Mouse (Mus musculus): Measurements from ENCODE around the gene Synj1. TPM values are rescaled to one million over a fixed set of nuclear protein-coding genes. Genes with fewer than 3 reads are reported as not detected.

Synj1 gene
- polyA plus RNA-seq, 1 experiment from 2014 or later = 10.0 TPM

DNA sequence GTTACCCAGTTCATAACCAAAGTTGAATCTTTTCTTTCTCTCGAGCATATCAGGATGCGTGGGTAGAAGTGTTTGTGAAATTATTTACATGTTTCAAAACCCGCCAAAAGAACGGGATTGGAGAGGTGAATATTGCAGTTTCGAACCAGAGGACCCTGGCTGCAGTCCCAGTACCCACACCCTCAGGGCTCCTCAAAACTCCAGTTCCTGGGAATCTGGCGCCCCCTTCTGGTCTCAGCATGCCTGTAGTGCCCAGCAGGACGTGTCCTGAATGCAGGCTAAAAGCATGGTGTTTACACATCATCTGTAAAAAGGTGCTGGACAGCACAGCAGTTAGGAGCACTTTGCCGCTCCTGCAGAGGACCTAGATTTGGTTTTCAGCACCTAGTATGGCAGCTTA lies 34.4 kb upstream of the Synj1 start:
- H3K4me1 ChIP-seq (replicated peaks; ENCODE audit: insufficient read depth, low read length) = no peaks in the 10 kb centered on the region
- H3K27ac ChIP-seq = no peak overlapping the region
- no peak overlapping the region for H3K4me3 ChIP-seq (replicated peaks; ENCODE audit: low read depth, low read length)
- no peaks in the 10 kb centered on the region for H3K9me3 ChIP-seq (replicated peaks; ENCODE audit: low read length)
- H3K4me2 ChIP-seq (ENCODE audit: low read length) = no peak overlapping the region
- peak; percentile 64 for TF ChIP-seq CTCF (IDR thresholded peaks at IDR 0.05; ENCODE audit: low read depth)
- 65% methylated on average over 8 of the region's 8 CpGs for WGBS
- DNase-seq (ENCODE audit: low spot score) (peak; percentile 42), ATAC-seq (replicated peaks; ENCODE audit: low FRiP score, low read depth) (no peak)
- no peak overlapping the region for H3K9ac ChIP-seq (ENCODE audit: low read depth, low read length)
- no peaks in the 10 kb centered on the region for H3K36me3 ChIP-seq (ENCODE audit: insufficient read depth, low read length)
- no peaks in the 10 kb centered on the region for H3K27me3 ChIP-seq (ENCODE audit: insufficient read depth, low read length)

- Histone ChIP-seq H3K4me1 (replicated peaks; ENCODE audit: insufficient read depth, low read length) (no peaks in the 10 kb centered on the region), H3K4me3 (replicated peaks; ENCODE audit: low read depth, low read length) (peak within 1 kb of the TSS; percentile 95), H3K4me2 (ENCODE audit: low read length) (peak within 1 kb of the TSS; percentile 69), H3K27me3 (ENCODE audit: insufficient read depth, low read length) (no peaks in the 10 kb centered on the region), H3K9me3 (replicated peaks; ENCODE audit: low read length) (no peaks in the 10 kb centered on the region), H3K9ac (ENCODE audit: low read depth, low read length) (peak within 1 kb of the TSS; percentile 97), H3K36me3 (ENCODE audit: insufficient read depth, low read length) (no peaks in the 10 kb centered on the region; the same call in 1 of the 2 replicates), H3K27ac (peak within 1 kb of the TSS; percentile 96)
- WGBS = 2% methylated on average over 67 of the region's 70 CpGs
- ATAC-seq (replicated peaks; ENCODE audit: low FRiP score, low read depth) (peak; percentile 95), DNase-seq (ENCODE audit: low spot score) (peak; percentile 99)
- TF ChIP-seq CTCF (IDR thresholded peaks at IDR 0.05; ENCODE audit: low read depth) = peak; percentile 99
These were observed 33.4 kb upstream of the Synj1 start, which contains the start of gene Paxbp1 for GRCm38 (mm10) chr16:91044270-91045182. Gene Paxbp1 (minus strand): TSS chr16:91044543.

GRCm38 (mm10) chr16:91043461-91044248 lies 32.5 kb upstream of the Synj1 start:
- TF ChIP-seq CTCF (IDR thresholded peaks at IDR 0.05; ENCODE audit: low read depth) = no peak
- Histone ChIP-seq H3K27ac (peak overlapping the region; percentile 96), H3K9me3 (replicated peaks; ENCODE audit: low read length) (no peaks in the 10 kb centered on the region), H3K4me3 (replicated peaks; ENCODE audit: low read depth, low read length) (peak overlapping the region; percentile 95), H3K4me2 (ENCODE audit: low read length) (peak overlapping the region; percentile 69), H3K4me1 (replicated peaks; ENCODE audit: insufficient read depth, low read length) (no peaks in the 10 kb centered on the region), H3K36me3 (ENCODE audit: insufficient read depth, low read length) (peaks cover under 1% of the 10 kb centered on the region; the same call in 1 of the 2 replicates), H3K27me3 (ENCODE audit: insufficient read depth, low read length) (no peaks in the 10 kb centered on the region), H3K9ac (ENCODE audit: low read depth, low read length) (peak overlapping the region; percentile 97)
- under 1% methylated on average over 51 of the region's 63 CpGs for WGBS
- DNase-seq (ENCODE audit: low spot score) (peak; percentile 78), ATAC-seq (replicated peaks; ENCODE audit: low FRiP score, low read depth) (peak; percentile 87)

- peaks cover 7% of the 10 kb centered on the region; the same call in 1 of the 2 replicates for H3K36me3 ChIP-seq (ENCODE audit: insufficient read depth, low read length)
- H3K27me3 ChIP-seq (ENCODE audit: insufficient read depth, low read length) = no peaks in the 10 kb centered on the region
- H3K27ac ChIP-seq = no peak overlapping the region
- H3K9me3 ChIP-seq (replicated peaks; ENCODE audit: low read length) = no peaks in the 10 kb centered on the region
- DNase-seq (ENCODE audit: low spot score) = no peak
- no peak for TF ChIP-seq CTCF (IDR thresholded peaks at IDR 0.05; ENCODE audit: low read depth)
- H3K4me3 ChIP-seq (replicated peaks; ENCODE audit: low read depth, low read length) = peak overlapping the region; percentile 95; the same call in 1 of the 2 replicates
- 29% methylated on average over 1 of the region's 1 CpGs for WGBS
- peak overlapping the region; percentile 41; the same call in 1 of the 2 replicates for H3K9ac ChIP-seq (ENCODE audit: low read depth, low read length)
- H3K4me2 ChIP-seq (ENCODE audit: low read length) = peak overlapping the region; percentile 69
- no peaks in the 10 kb centered on the region for H3K4me1 ChIP-seq (replicated peaks; ENCODE audit: insufficient read depth, low read length)
- no peak for ATAC-seq (replicated peaks; ENCODE audit: low FRiP score, low read depth)
These were observed 31.5 kb upstream of the Synj1 start for GRCm38 (mm10) chr16:91042640-91043039.

GRCm38 (mm10) chr16:91035866-91036265 lies 24.8 kb upstream of the Synj1 start:
- Histone ChIP-seq H3K4me1 (replicated peaks; ENCODE audit: insufficient read depth, low read length) (no peaks in the 10 kb centered on the region), H3K27ac (no peak overlapping the region), H3K27me3 (ENCODE audit: insufficient read depth, low read length) (no peaks in the 10 kb centered on the region), H3K9ac (ENCODE audit: low read depth, low read length) (no peak overlapping the region), H3K36me3 (ENCODE audit: insufficient read depth, low read length) (peaks cover 57% of the 10 kb centered on the region), H3K9me3 (replicated peaks; ENCODE audit: low read length) (no peaks in the 10 kb centered on the region), H3K4me2 (ENCODE audit: low read length) (no peak overlapping the region), H3K4me3 (replicated peaks; ENCODE audit: low read depth, low read length) (no peak overlapping the region)
- no peak for DNase-seq (ENCODE audit: low spot score)
- ATAC-seq (replicated peaks; ENCODE audit: low FRiP score, low read depth) = no peak
- 87% methylated on average over 10 of the region's 10 CpGs for WGBS
- TF ChIP-seq CTCF (IDR thresholded peaks at IDR 0.05; ENCODE audit: low read depth) = no peak

- no peak overlapping the region for H3K4me3 ChIP-seq (replicated peaks; ENCODE audit: low read depth, low read length)
- ATAC-seq (replicated peaks; ENCODE audit: low FRiP score, low read depth) (no peak), DNase-seq (ENCODE audit: low spot score) (no peak)
- no peak for TF ChIP-seq CTCF (IDR thresholded peaks at IDR 0.05; ENCODE audit: low read depth)
- peaks cover 73% of the 10 kb centered on the region for H3K36me3 ChIP-seq (ENCODE audit: insufficient read depth, low read length)
- H3K9me3 ChIP-seq (replicated peaks; ENCODE audit: low read length) = no peaks in the 10 kb centered on the region
- no peak overlapping the region for H3K9ac ChIP-seq (ENCODE audit: low read depth, low read length)
- H3K27ac ChIP-seq = no peak overlapping the region
- no peak overlapping the region for H3K4me2 ChIP-seq (ENCODE audit: low read length)
- H3K27me3 ChIP-seq (ENCODE audit: insufficient read depth, low read length) = no peaks in the 10 kb centered on the region
- WGBS = 93% methylated on average over 4 of the region's 4 CpGs
- no peaks in the 10 kb centered on the region for H3K4me1 ChIP-seq (replicated peaks; ENCODE audit: insufficient read depth, low read length)
These were observed 19.6 kb upstream of the Synj1 start for GRCm38 (mm10) chr16:91030751-91031150.

Measured in kidney, postnatal 0 days (tissue).